Mouse (Mus musculus) testis, adult 2 months (tissue): ENCODE measurements around the gene Capn9.

Experiments used
- CTCF ChIP-seq: fragments of 200-500 bp; IDR thresholded peaks from 2 replicates; pipeline ENCODE4 v1.5.1; 2012; ENCODE audit warnings: low read depth, mild to moderate bottlenecking, inconsistent platforms, low read length, moderate library complexity; ENCODE audit not compliant: control insufficient read depth, insufficient read depth, insufficient replicate concordance
- POLR2A ChIP-seq: fragments of 200-500 bp; IDR thresholded peaks from 2 replicates; pipeline ENCODE4 v1.6.1; 2012; ENCODE audit warnings: low read depth, mild to moderate bottlenecking, inconsistent platforms, low read length, moderate library complexity; ENCODE audit not compliant: control insufficient read depth

- TF ChIP-seq CTCF (no peak), POLR2A (no peak)
Observed at GRCm38 (mm10) chr8:124532626-124533025, 43.3 kb upstream of the Capn9 start.
